Mouse (Mus musculus) ovary, adult 18-20 months (tissue): ENCODE measurements around the gene Apol10b.
"Not testable (repeated sequence)": the region's sequence is repeated elsewhere in the genome, so short reads cannot be mapped to it uniquely, and the experiment has no call there.

ENCODE experiments used
- DNase-seq: peaks from one replicate; pipeline ENCODE4 v3.0.0; 2022; ENCODE audit warnings: low spot score, mixed read lengths

Gene Apol10b

DNA sequence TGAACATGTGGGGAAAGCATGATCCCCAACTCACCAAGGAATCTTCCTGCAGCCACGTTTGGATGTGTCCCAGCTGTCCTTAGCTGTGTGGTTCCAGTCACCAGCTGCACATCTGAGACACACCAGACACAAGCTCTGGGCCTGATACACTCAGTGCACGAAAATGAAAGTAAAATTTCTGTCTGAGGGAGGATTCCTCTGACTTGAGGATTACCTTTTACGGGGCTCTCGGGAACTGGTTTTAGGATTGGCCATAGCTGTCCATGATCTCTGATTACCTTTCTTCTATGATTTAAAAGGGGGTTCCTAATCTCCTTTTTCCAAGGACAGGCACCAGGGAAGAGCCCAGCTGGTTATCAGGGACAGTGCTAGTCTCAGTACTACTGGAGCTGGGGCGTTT is at the start of gene Apol10b:
Gene Apol10b (minus strand): TSS at position 165 of the 400 bp plus-strand sequence.
- DNase-seq, result no peak

DNA sequence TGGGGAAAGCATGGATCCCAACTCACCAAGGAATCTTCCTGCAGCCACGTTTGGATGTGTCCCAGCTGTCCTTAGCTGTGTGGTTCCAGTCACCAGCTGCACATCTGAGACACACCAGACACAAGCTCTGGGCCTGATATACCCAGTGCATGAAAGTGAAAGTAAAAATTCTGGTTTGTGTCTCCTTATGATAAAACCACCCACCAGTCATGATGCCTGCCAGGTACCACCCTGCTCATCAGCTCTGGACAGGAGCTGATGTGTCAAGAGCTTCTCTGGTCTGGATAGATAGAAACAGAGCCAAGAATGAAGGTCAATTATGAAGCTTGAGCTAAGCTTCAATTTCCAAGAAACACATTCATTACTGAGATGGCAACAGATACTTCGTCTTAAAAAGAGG is 47.3 kb upstream of the Apol10b start, which contains the start of gene Apol11b:
Gene Apol11b (minus strand): TSS at position 111 of the 400 bp plus-strand sequence.
- not testable (repeated sequence) for DNase-seq

DNA sequence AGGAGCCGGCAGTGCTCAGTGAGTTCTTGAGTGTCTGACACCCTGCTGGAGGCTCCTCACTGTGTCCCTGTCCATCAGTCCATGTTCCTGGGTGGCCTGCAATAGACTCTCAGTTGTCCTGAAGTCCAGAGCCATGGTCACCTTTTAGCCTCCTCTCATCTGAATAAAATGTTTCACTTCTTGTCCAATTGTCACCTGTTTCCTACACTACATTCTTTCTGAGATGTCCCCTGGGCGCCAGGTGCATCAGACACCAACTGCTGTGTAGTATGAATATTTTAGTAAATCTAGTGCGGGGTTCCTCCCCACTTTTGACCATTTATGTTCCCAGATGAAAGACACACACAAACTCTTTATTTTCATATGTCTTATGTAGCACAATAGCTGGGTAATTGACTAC is 33.9 kb upstream of the Apol10b start:
- DNase-seq, result not testable (repeated sequence)

DNA sequence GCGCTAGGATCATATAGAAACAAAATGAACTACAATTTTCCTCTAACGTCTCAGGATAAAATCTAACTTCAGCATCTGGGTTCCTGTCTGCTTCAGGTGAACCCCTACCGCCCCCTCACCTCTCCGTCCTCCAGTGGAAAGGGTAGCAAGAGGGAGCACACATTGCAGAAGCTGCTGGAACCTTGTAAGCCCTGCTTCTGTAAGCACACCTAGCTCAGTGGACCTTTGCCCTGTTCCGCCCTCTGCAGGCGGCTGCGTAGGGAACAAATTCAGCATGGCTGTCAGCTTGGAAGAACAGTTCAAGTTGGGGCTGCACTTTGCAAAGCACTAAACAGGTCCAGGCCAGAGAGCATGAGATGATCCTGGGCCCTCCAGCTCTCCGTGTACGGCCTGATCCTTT is 32.7 kb upstream of the Apol10b start:
- not testable (repeated sequence) for DNase-seq

DNA sequence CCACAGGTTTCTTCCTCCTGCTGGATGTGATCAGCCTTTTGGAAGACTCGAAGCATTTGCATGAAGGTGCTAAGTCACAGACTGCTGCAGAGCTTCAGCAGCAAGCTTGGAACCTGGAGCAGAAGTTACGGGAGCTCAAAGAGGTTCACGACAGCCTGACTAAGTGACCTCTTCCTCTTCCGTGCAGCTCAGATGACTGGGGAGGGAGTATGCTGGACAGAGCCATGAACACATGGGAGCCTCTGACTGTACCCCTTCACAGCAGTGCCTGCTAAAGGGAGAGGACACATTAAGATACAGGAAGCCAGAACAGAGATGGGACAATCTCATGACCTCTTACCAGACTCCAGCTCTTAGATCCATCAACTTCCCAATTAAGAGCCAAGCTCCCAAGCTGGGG is 30.5 kb upstream of the Apol10b start:
- DNase-seq, result not testable (repeated sequence)

DNA sequence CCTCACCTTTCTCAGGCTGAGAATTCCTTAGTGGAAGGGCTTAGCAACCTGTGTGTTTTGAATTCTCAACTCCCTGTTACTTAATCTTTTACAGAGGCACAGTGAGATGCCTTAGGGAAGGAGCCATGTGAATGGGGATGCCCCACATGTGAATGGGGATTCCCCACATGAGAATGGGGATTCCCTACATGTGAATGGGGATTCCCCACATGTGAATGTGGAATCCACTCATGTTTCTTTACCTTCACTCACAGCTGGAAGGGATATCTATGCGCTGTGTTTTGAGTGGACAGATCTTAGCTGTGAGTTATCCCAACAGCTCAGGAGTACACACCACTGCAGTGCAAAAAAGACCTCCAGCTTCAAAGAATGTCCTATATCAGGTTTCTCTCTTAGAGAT is 28.8 kb upstream of the Apol10b start:
- no peak for DNase-seq

DNA sequence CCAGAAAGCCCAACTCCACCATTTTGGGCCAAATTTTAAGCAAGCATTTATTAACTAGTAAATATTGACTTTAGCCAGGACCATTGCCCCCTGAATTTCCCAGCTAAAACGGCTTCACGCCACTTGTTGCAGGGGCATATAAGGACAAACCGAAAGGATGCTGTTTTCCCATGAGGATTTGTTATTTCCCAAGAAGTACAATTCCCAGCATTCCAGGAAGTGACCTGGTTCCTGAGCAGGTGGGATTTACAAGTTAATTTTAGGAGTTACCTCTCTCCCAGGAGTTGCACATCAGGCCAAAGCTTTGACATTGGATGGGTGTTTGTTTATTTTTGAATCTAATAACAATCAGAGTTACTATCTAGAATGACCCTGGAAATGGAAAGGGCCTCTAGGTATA is 10.1 kb upstream of the Apol10b start:
- DNase-seq, result no peak

DNA sequence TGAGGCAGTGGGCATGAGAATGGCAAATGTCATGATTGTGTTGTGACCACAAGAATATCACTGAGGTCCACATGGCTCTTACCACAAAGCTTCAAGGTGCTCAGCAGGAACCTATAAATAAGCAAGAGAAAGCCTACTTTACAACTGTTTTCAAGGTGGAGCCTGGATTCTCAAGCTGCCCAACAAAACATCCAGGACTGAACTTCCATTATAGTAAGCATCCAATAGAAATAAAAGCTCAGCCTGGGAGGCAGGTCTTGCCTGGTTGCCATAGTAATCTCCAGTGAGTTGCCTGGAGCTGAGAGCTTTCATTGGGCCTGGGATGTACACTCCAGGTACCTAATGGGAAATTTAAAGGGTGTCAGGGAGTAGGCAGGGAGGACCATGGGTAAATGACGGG is 3.0 kb upstream of the Apol10b start, which contains the start of gene Gm36245:
Gene Gm36245 (plus strand): TSS at position 301 of the 400 bp plus-strand sequence.
- DNase-seq, result no peak

DNA sequence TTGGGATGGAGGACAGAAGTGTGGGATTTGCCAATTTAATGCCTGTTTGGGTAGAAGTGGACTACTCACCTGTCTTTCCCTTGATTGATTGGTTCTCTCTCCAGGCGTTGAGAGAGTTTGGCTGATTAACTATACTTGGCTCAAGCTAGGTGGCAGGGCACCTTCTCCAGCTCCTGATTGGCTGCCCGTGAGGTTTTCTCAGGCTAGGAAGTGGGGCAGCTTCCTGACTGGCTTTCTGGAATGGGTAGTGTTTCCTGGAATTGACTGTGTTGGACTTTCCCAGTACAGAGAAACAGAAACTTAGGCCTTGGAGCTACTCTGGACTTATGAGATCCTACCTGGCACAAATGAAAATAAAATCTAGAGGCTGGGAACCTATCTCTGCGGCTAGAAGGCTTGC is 2.5 kb upstream of the Apol10b start:
- no peak for DNase-seq

DNA sequence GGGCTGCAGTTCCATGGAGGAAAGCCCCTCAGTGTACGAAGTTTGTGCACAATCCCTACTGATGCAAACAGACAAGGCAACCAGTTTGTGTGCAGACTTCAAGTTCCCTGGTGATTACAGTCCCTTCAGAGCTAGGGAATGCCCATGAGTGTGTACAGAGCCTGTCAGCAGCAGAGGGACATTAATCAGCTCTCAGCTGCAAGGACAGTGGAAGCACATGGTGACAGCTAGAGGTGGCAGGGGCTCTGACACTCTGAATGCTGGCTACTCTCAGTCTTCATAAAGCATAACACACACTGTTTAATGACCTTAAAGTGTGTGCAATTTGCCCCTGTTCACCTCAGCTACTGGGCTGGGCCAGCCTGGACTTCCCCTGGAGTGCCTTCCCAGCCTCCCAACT is 2.4 kb downstream of the Apol10b start:
- no peak for DNase-seq

DNA sequence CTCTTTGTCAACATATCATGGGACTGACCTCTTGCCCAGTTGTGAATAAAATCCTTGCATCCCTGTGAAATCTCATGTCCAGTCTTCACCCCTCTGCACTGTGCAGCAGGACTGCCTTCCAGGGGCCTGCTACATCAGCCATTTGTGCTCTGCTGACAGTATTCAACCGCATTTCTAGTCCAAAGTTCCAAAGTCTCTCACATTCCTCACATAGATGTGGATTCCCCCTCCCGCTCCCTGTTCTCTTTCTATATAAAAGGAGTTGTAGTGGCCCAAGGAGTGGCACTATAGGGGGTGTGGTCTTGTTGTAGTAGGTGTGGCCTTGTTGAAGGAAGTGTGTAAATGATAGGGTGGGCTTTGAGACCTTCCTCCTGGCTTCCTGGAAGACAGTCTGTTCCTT is 5.0 kb downstream of the Apol10b start:
- no peak for DNase-seq

DNA sequence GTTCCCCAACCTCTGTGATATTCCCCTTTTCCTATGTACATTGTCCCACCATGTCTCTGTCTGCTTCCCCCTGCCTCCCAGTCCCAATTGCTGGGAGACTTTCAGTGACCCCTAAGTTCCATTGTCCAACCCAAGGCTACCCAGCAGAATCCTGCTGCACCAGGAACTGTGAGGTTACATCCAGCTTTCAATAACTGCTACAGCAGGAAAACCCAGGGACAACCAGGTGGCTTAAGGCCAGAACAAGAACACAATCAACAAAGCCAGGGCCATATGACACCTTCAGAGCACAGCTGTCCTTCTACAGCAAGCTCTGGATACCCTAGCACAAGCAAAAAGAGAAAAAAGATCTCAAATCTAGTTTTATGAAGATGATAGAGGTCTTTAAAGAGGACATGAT is 6.9 kb downstream of the Apol10b start:
- no peak for DNase-seq

DNA sequence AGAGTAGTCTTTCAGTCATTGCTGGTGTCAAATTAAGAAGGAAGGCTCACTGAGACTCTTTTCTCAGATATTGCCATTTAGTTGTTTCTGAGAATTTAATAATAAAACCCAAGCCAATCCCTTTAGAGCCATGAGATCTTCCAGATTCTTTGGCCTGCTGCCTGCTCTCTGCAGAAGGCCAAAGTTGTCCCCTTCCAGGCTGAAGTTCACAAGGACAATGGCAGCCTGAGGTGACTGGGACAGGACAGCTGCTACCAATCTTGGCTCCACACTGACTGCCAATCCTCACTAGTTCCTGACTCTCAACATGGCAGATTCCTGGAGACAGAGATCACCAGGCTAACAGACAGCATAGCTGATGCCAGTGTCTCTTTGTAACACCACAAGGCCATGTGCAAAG is 8.9 kb downstream of the Apol10b start:
- no peak for DNase-seq

DNA sequence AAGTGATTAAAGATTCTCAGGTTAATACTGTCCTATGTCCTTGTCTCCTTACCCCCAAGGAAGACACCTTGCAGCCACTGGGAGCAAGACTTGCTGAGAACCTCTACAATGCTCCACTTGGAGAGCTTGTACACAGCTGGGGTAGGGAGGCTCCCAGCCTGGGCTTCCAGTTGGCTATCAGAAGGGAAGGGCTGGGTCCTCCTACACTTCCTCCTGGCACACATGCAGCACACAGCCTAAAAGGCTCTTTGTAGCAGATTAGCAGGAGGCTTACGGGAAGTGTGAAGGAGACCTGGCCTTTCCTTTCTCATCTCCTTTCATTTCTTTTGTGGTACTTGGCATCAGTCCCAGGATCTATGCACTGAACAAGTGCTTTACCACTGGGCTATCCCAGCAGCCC is 14.2 kb downstream of the Apol10b start:
- peak; percentile 32 for DNase-seq

DNA sequence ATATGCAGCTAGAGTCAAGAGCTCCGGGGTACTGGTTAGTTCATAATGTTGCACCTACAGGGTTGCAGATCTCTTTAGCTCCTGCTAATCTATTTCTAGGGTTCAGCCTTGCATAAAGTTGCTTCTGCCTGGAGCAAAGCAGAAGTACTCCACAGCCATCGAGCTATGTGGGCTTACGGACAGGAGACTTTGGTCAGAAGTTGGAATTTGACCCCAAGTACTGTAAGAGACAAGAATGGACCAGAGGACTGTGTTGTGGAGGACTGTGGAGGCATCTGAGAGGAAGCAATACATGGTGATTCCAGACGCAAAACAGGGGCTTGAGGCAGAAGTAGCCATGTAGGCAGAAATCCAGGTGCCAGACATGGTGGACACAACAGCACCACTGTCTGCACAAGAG is 16.6 kb downstream of the Apol10b start:
- no peak for DNase-seq

DNA sequence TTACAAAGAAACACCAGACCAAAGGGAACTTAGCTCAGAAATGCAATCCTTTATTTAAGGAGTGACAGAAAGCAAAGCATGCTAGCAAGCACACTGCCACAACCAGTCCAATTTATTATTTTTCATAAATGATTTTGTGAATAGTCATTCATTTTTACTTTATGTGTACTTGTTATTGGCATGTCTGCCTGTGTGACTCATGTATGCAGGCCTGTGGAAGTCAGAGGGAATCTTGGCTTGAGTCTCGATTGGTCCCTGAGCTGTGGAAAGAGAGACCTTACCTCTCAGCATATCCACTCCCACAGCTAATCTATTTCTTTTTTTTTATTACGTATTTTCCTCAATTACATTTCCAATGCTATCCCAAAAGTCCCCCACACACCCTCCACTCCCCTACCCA is 17.1 kb downstream of the Apol10b start:
- DNase-seq, result no peak

DNA sequence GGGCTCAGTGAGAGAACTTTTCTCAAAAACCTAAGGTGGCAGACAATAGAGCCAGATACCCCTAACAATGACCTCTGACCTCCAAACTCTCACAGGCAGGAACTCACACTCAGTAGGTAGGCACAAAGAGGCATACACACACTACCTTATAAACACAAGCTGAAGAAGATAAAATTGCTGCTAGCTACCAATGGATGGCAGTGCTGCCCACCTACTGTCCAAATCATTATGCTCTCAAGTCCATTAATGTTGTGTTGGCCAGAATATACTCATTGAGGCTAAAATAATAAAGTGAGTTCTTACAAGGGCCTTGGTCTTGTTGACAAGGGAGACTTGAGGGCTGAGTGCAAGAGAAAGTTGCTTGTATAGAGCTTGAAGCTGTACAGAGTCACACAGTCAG is 32.7 kb downstream of the Apol10b start:
- DNase-seq, result no peak

DNA sequence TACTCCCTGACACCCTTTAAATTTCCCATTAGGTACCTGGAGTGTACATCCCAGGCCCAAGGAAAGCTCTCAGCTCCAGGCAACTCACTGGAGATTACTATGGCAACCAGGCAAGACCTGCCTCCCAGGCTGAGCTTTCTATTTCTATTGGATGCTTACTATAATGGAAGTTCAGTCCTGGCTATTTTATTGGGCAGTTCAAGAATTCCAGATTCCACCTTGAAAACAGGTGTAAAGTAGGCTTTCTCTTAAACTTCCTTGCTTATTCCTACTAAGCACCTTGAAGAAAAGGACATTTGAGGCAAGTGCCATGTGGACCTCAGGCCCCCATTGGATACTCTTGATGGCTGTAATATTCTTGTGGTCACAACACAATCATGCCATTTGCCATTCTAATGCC is 34.1 kb downstream of the Apol10b start, which contains the start of gene 1700025B11Rik:
Gene 1700025B11Rik (minus strand): TSS at position 101 of the 400 bp plus-strand sequence.
- DNase-seq, result no peak

DNA sequence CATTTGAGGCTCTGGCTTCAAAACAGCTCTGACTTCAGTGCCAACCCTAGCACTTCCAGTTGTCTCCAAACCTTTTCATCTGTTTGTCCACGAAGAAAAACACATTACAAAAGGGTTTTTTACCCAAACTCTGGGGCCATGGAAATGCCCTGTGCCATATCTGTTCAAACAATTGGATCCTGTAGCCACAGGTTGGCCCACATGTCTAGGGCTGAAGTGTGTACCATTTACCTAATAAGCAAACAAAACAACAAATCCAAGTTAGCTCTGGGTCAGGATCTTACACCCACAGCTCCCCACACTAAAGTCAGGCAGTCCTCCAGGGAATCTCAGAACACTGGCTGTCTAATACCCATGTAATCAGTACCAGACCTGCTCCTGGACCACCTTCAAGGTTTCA is 56.7 kb downstream of the Apol10b start:
- not testable (repeated sequence) for DNase-seq
